Mouse (Mus musculus): ENCODE results near the gene Srrt.

The Srrt gene

GRCm38 (mm10) chr5:137268131-137268910 lies 39.2 kb downstream of the Srrt start:
- DNase-seq (ENCODE audit: low read depth, low spot score), result no peak

- no peak for DNase-seq (ENCODE audit: low read depth, low spot score)
Measured at GRCm38 (mm10) chr5:137264787-137265186, 42.7 kb downstream of the Srrt start.

GRCm38 (mm10) chr5:137263897-137264720 lies 43.4 kb downstream of the Srrt start:
- no peak for DNase-seq (ENCODE audit: low read depth, low spot score)

All from embryo, embryonic 11.5 days (tissue).